Mouse (Mus musculus): ENCODE measurements around the gene Mrpl51.

DNA sequence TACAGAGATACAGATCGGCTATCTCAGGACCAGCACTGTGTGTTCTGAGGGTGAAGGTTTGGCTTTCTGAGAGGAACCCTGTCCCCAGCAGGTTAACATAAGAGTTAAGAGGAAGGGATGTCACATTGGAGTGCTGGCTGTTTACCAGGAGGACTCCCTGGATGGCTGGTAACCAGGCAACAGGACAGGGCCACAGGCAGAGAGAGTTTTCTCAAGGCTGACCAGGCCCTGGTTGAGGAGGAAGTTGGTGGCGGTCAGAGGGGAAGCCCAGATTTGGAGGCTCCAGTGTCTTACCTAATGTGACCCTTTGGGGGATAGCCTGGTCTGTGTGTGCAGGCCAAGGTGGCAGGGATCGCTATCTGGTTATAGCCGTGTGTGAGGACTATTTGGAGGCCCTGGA is 44.8 kb upstream of the Mrpl51 start:
- TF ChIP-seq EP300 (optimal IDR thresholded peaks at IDR 0.05), result no peak
- no peak for TF ChIP-seq CTCF (IDR thresholded peaks at IDR 0.05; ENCODE audit: low read depth)

Measured in stomach, postnatal 0 days (tissue).